Mouse (Mus musculus) frontal cortex, adult 2 months (tissue): ENCODE measurements at regions not wholly inside any gene's neighbourhood (a gene's known extent, or its start where the extent isn't known, plus 50 kb on each side); places are given as distances from the start of the nearest gene placed in this dataset.

Experiments used
- DNase-seq, 2 experiments: peaks; one replicate each; pipeline ENCODE4 v3.0.0; 2022; ENCODE audit warnings: low spot score in 1 of 2; ENCODE audit errors: extremely low spot score in 1 of 2

DNA sequence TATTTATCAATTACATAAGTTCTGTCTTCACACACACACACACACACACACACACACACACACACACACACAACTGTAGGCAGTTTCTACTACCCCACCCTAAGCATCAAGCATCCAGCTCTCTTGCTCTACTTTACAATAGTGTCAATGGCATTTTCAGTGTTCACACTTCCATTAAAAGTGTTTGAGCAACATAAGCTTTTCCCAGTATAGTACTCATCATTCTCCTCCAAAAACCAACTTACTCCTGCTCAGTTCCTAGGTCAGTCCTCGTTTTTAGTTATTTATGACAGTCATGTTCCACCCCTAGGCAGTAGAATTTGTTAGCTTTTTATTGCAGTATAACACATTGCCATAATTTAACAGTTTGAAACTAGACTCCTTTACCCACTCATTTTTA is 145.4 kb upstream of the Lrrc7 start:
- peak; percentile 2 to 36 for DNase-seq

DNA sequence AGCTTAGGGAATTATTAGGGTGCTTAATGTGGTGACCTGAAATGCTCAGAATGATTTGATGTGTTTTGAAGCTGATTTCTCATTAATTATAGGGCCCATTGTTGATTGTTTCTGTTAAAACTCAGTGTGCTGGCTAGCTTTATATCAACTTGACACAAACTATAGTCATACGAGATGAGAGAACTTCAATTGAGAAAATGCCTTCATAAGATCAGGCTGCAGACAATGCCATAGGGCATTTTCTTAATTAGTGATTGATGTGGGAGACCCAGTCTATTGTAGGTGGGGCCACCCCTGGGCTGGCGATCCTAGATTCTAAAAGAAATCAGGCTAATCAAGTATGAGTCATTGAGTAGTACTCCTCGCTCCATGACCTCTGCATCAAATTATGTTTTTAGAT is 132.9 kb upstream of the Lrrc7 start:
- no peak for DNase-seq

DNA sequence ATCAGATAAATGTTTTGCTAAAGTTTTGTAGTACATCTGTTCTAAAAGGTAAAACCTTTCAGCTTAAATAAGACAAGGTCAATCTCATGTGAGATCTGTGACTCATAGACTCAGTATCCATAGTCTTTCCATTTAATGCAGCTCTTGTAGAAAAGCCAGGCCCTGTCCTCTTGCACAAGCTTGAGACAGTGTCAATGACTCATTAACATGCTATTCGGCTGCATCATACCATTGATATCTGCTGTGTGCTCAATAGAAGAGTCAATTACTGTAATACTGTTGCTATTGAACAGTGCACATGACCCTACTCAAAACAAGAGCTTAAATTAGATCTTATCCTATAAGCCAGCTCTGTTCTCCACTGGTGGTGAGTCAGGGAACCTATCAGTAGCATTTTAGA is 128.7 kb upstream of the Lrrc7 start:
- DNase-seq, result no peak

DNA sequence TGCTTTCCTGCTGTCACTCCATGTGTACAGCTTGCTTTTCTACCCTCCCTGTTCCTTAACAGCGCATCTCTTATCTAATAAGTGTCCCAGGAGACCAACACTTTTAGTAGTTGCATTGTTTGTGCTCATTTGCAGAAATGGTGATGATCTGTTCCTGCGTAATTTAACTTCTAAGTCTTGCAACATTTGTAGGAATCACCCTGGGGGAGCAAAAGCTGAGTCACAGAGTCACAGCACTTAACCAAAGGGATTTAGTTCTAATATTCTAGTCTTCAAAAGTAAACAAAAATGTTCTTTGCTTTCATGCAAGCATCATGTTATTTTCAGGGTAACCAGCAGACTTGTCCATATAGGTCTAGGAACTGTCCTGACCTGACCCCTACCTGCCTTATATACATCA is 83.7 kb upstream of the Lrrc7 start:
- DNase-seq, result no peak
